Mouse (Mus musculus) embryonic facial prominence, embryonic 14.5 days (tissue): ENCODE data around the gene Trabd2b. TPM values are rescaled to one million over a fixed set of nuclear protein-coding genes. Genes with fewer than 3 reads are reported as not detected.
A peak's percentile ranks its signal among the peaks of the same experiment; 100 is the strongest.

Experiments used
- ATAC-seq: fragments of 200-750 bp; cut with Nextera tagmentation; 2 replicates; pipeline ENCODE4 v1.8.0; 2017; ENCODE audit warnings: low read depth, moderate number of reproducible peaks, moderate TSS enrichment
- DNase-seq: peaks from one replicate; pipeline ENCODE4 v3.0.0-alpha.2; 2015; ENCODE audit warnings: low spot score
- H3K27ac ChIP-seq: fragments of 300-500 bp; sonication (generic); replicated peaks from 2 replicates; pipeline ENCODE4 v1.5.1; 2014; ENCODE audit warnings: low read depth, mild to moderate bottlenecking, low read length, moderate library complexity
- H3K27me3 ChIP-seq: fragments of 300-500 bp; sonication (generic); replicated peaks from 2 replicates; pipeline ENCODE4 v1.6.1; 2014; ENCODE audit warnings: low read length; ENCODE audit not compliant: control insufficient read depth, insufficient read depth
- H3K36me3 ChIP-seq: fragments of 300-500 bp; sonication (generic); 2 replicates; pipeline ENCODE4 v1.6.1; 2014; ENCODE audit warnings: low read length, mixed read lengths; ENCODE audit not compliant: control insufficient read depth, insufficient read depth
- H3K4me1 ChIP-seq: fragments of 300-500 bp; sonication (generic); 2 replicates; pipeline ENCODE4 v1.6.1; 2014; ENCODE audit warnings: antibody characterized with exemption, low read length; ENCODE audit not compliant: control insufficient read depth, insufficient read depth
- H3K4me2 ChIP-seq: fragments of 300-500 bp; sonication (generic); 2 replicates; pipeline ENCODE4 v1.6.1; 2014; ENCODE audit warnings: low read depth, mild to moderate bottlenecking, low read length, moderate library complexity, mixed read lengths
- H3K4me3 ChIP-seq: fragments of 300-500 bp; sonication (generic); 2 replicates; pipeline ENCODE4 v1.5.1; 2014; ENCODE audit warnings: low read depth, mild to moderate bottlenecking, low read length
- H3K9ac ChIP-seq: fragments of 300-500 bp; sonication (generic); 2 replicates; pipeline ENCODE4 v1.6.1; 2014; ENCODE audit warnings: low read depth, mild to moderate bottlenecking, low read length, moderate library complexity, mixed read lengths
- H3K9me3 ChIP-seq: fragments of 300-500 bp; sonication (generic); 2 replicates; pipeline ENCODE4 v1.6.1; 2016; ENCODE audit warnings: low read length; ENCODE audit not compliant: control insufficient read depth
- WGBS: fragments of 180-500 bp; shearing (Covaris S2); extraction: QIAGEN DNeasy Blood & Tissue Kit; methylation state at CpG from one replicate; pipeline ENCODE4 v1.1.7; 2014; 5-methylcytosine and 5-hydroxymethylcytosine counted together
- polyA plus RNA-seq: library from polyadenylated mRNA; unstranded; fragments of >200 nt; fragmentation: Nextera tagmentation; extraction: Ambion mirVana; gene quantifications from 2 replicates; pipeline ENCODE4 v1.2.1, GENCODE M21; 2014

Gene Trabd2b
- polyA plus RNA-seq, 1 experiment from 2014 or later, result 3.3 TPM

GRCm38 (mm10) chr4:114477082-114477771, 70.7 kb downstream of the Trabd2b start:
- Histone ChIP-seq H3K4me1 (peaks cover 32% of the 10 kb centered on the region), H3K9me3 (no peaks in the 10 kb centered on the region), H3K27ac (0 out of 2 replicates have a peak overlapping the region, but pooled peaks have one; percentile 10), H3K27me3 (peaks cover 6% of the 10 kb centered on the region; the same call in 1 of the 2 replicates), H3K4me3 (no peak overlapping the region), H3K4me2 (no peak overlapping the region), H3K9ac (no peak overlapping the region; the same call in 1 of the 2 replicates), H3K36me3 (no peaks in the 10 kb centered on the region)
- WGBS, result 26% methylated on average over 11 of the region's 11 CpGs
- peak; percentile 58; the same call in 1 of the 2 replicates for ATAC-seq
- DNase-seq, result peak; percentile 71

DNA sequence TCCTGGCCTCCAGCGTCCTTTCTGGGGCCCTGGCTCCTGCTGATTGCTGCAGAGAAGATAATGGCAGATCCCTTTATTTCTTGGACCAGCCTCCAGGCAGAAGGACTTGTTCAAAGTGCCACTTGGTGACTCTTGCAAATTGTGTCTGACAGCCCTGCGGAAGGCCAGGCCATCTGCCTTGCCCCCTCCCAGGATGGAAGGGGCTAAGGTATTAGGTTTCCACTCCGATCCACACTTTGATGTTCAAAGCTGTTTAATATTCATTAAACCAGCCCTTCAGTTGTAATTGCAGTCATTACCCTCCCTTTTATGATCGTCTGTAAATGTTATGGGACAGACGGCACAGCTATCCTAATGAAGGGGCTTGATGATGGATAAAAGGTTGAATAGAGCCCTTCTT, 75.0 kb downstream of the Trabd2b start:
- H3K27ac ChIP-seq, result no peak overlapping the region
- H3K4me1 ChIP-seq, result peaks cover 15% of the 10 kb centered on the region
- no peak overlapping the region for H3K4me3 ChIP-seq
- 46% methylated on average over 5 of the region's 5 CpGs for WGBS
- H3K9me3 ChIP-seq, result no peaks in the 10 kb centered on the region
- H3K36me3 ChIP-seq, result no peaks in the 10 kb centered on the region
- H3K9ac ChIP-seq, result no peak overlapping the region
- peaks cover 6% of the 10 kb centered on the region; the same call in 1 of the 2 replicates for H3K27me3 ChIP-seq
- DNase-seq, result no peak
- H3K4me2 ChIP-seq, result no peak overlapping the region
- ATAC-seq, result no peak

- no peaks in the 10 kb centered on the region for H3K4me1 ChIP-seq
- H3K27ac ChIP-seq, result no peak overlapping the region
- H3K27me3 ChIP-seq, result no peaks in the 10 kb centered on the region
- H3K4me2 ChIP-seq, result no peak overlapping the region
- H3K9me3 ChIP-seq, result no peaks in the 10 kb centered on the region
- DNase-seq (no peak), ATAC-seq (no peak)
- no peaks in the 10 kb centered on the region for H3K36me3 ChIP-seq
- no peak overlapping the region for H3K4me3 ChIP-seq
- no peak overlapping the region for H3K9ac ChIP-seq
- WGBS, result 66% methylated on average over 2 of the region's 2 CpGs
Measured at GRCm38 (mm10) chr4:114484173-114484572, 77.6 kb downstream of the Trabd2b start.

- 59% methylated on average over 5 of the region's 5 CpGs for WGBS
- no peak for ATAC-seq
Measured at GRCm38 (mm10) chr4:114485996-114486395, 79.5 kb downstream of the Trabd2b start.

DNA sequence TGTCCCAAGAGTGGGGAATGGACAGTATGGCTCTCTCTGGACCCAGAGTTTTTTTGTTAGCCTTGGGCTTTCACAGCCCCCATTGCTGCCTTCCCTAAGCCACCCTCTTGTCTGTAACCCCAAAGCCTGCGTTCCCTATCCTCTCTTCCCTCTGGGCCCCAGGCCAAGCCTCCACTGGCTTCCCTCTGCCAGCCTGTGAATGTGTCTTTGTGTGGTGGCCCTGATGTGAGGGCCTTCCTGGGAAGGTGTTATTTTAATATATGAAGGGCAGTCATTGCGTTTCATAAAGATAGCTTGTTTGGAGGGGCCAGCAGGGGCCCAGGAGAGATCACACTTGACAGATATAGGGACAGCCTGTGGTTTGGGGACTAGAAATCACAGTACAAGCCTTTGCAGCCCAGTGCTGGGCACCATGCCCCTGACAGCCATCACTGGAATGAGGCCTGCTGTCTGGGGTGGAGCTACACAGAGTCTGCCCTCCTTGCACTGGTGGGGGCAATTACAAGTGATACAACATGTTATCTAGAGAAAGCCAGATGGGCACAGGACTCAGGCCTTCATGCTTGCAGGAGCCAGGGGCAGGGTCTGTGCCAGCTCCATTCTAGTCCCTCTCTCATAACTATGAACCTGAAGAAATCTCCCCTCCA, 80.5 kb downstream of the Trabd2b start:
- Histone ChIP-seq H3K9ac (no peak overlapping the region), H3K27me3 (no peaks in the 10 kb centered on the region), H3K4me3 (no peak overlapping the region), H3K27ac (no peak overlapping the region), H3K4me2 (no peak overlapping the region), H3K9me3 (peaks cover 5% of the 10 kb centered on the region; the same call in 1 of the 2 replicates), H3K4me1 (no peaks in the 10 kb centered on the region), H3K36me3 (no peaks in the 10 kb centered on the region)
- DNase-seq (no peak), ATAC-seq (no peak)
- WGBS, result 57% methylated on average over 2 of the region's 2 CpGs

More at GRCm38 (mm10) chr4:114485996-114486395, 79.5 kb downstream of the Trabd2b start:
- H3K9me3 ChIP-seq, result peaks cover 5% of the 10 kb centered on the region; the same call in 1 of the 2 replicates
- no peak overlapping the region for H3K4me3 ChIP-seq
- H3K4me2 ChIP-seq, result no peak overlapping the region
- H3K4me1 ChIP-seq, result no peaks in the 10 kb centered on the region
- no peaks in the 10 kb centered on the region for H3K36me3 ChIP-seq
- H3K9ac ChIP-seq, result no peak overlapping the region
- H3K27ac ChIP-seq, result no peak overlapping the region
- H3K27me3 ChIP-seq, result no peaks in the 10 kb centered on the region
- DNase-seq, result no peak

DNA sequence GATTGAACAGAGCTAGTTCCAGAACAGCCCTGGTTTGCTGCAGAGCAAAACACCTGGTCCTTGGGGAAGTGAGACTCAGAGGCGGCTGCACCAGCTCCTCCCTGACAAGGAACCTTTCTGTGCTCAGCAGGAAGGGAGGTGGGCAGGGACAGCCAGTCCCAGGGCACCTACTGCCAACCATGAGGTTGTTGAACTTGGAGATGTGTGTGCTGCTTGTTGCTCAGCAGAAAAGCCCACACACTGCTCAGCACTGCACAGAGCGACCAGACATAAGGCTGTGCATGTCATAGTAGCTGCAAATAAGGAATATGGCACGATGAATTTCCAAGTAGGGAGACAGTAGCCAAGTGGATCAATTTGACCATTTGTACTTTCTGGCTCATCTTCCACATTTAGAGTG, 81.2 kb downstream of the Trabd2b start:
- H3K4me2 ChIP-seq, result no peak overlapping the region
- H3K4me1 ChIP-seq, result no peaks in the 10 kb centered on the region
- H3K36me3 ChIP-seq, result no peaks in the 10 kb centered on the region
- no peak for DNase-seq
- ATAC-seq, result no peak
- H3K9ac ChIP-seq, result no peak overlapping the region
- no peak overlapping the region for H3K27ac ChIP-seq
- H3K9me3 ChIP-seq, result peaks cover 5% of the 10 kb centered on the region; the same call in 1 of the 2 replicates
- H3K4me3 ChIP-seq, result no peak overlapping the region
- 71% methylated on average over 3 of the region's 3 CpGs for WGBS
- no peaks in the 10 kb centered on the region for H3K27me3 ChIP-seq

DNA sequence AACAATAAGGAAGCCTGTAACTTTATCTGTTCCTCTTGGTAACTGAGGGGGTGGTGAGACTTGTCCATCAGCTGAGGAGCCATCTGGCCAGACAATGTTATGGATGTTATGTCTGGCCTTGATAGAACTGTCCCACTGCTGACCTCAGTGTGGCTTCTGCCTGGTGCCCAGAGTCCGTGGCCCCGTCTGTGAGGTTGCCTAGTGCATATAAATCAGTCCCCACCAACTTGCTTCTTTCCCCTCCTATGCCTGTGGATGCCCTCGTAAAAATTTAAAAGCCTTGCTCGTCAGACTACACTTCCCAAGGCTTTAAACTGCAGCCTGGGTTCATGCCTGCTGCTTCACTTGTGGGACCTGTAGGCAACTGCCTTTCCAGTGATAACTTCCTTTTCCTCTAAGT, 85.6 kb downstream of the Trabd2b start:
- no peak for DNase-seq
- H3K27me3 ChIP-seq, result no peaks in the 10 kb centered on the region
- WGBS, result 77% methylated on average over 4 of the region's 4 CpGs
- no peaks in the 10 kb centered on the region for H3K4me1 ChIP-seq
- no peak overlapping the region for H3K4me3 ChIP-seq
- no peak overlapping the region for H3K9ac ChIP-seq
- H3K9me3 ChIP-seq, result peaks cover 5% of the 10 kb centered on the region; the same call in 1 of the 2 replicates
- ATAC-seq, result no peak
- no peaks in the 10 kb centered on the region for H3K36me3 ChIP-seq
- H3K4me2 ChIP-seq, result no peak overlapping the region
- no peak overlapping the region for H3K27ac ChIP-seq

DNA sequence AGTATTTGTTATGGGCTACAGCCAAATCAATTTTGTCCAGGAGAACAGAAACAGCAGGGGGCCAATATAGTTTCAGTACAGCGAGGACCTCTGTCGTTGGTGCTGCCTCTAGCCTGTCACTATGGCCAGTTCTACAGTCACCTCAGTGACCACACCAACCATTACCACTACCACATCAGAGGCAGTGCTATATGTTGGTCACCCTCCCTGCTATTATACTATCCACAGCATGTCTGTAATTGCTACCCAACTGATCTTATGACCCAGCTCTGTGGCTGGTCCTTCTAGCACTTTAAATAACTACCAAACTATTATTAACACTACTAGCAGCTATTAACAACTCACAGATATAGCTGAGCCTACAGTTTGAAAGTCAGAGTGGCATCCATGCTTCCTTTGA, 87.5 kb downstream of the Trabd2b start:
- H3K4me2 ChIP-seq, result no peak overlapping the region
- no peak overlapping the region for H3K4me3 ChIP-seq
- no peak overlapping the region for H3K27ac ChIP-seq
- H3K27me3 ChIP-seq, result no peaks in the 10 kb centered on the region
- peaks cover 5% of the 10 kb centered on the region; the same call in 1 of the 2 replicates for H3K9me3 ChIP-seq
- DNase-seq, result no peak
- 88% methylated on average over 2 of the region's 2 CpGs for WGBS
- ATAC-seq, result peak; percentile 41; the same call in 1 of the 2 replicates
- no peak overlapping the region for H3K9ac ChIP-seq
- H3K4me1 ChIP-seq, result no peaks in the 10 kb centered on the region
- no peaks in the 10 kb centered on the region for H3K36me3 ChIP-seq
